Mouse (Mus musculus): Measurements from ENCODE around the gene Gm21969.

GRCm38 (mm10) chr4:139669847-139670246 is 66.9 kb downstream of the Gm21969 start:
- TF ChIP-seq CTCF (IDR thresholded peaks at IDR 0.05; ENCODE audit: low read depth, low read length) = peak; percentile 91
- no peak for TF ChIP-seq TAL1 (conservative IDR thresholded peaks at IDR 0.05; ENCODE audit: low read depth, low read length)
- TF ChIP-seq GATA1 (IDR thresholded peaks at IDR 0.05; ENCODE audit: borderline replicate concordance, low read length) = no peak

Measured in G1E (cell line).